Mouse (Mus musculus) large intestine, adult 2 months (tissue): ENCODE data around the gene Gm12248. TPM values are rescaled to one million over a fixed set of nuclear protein-coding genes. Genes with fewer than 3 reads are reported as not detected.

Source experiments
- polyA plus RNA-seq: library from polyadenylated mRNA; depleted of rRNA; stranded (reverse); fragments of >200 nt; gene quantifications from 2 replicates; pipeline ENCODE4 v1.2.3, GENCODE M21; 2012; rRNA removed

Gm12248 gene
- polyA plus RNA-seq, 1 experiment: 0.29 TPM

Other genes with a start within 250 kb of the Gm12248 start
- gene Larp1, start 84.1 kb downstream of the Gm12248 start, polyA plus RNA-seq: 34.5 and 38.4 TPM in 2 replicates
- 40.0 and 41.2 TPM in 2 replicates for gene Cnot8, start 11.0 kb upstream of the Gm12248 start, polyA plus RNA-seq
- 4.7 and 6.9 TPM in 2 replicates for gene Gemin5, start 75.4 kb upstream of the Gm12248 start, polyA plus RNA-seq
- gene Mrpl22, start 78.5 kb upstream of the Gm12248 start, polyA plus RNA-seq: 40.5 and 47.8 TPM in 2 replicates
- 41.9 and 47.9 TPM in 2 replicates for gene Igtp, start 106.4 kb upstream of the Gm12248 start, polyA plus RNA-seq
- 29.1 TPM in 2 replicates for gene Irgm2, start 106.5 kb upstream of the Gm12248 start, polyA plus RNA-seq
- 0.09 and 0.19 TPM in 2 replicates for gene 4930438A08Rik, start 181.7 kb upstream of the Gm12248 start, polyA plus RNA-seq
- gene Zfp692, start 213.9 kb upstream of the Gm12248 start, polyA plus RNA-seq: 24.8 and 28.7 TPM in 2 replicates
- gene Zfp672, start 237.2 kb upstream of the Gm12248 start, polyA plus RNA-seq: 16.6 and 20.8 TPM in 2 replicates
- gene Sh3bp5l, start 237.6 kb upstream of the Gm12248 start, polyA plus RNA-seq: 26.7 and 27.6 TPM in 2 replicates